Mouse (Mus musculus): ENCODE measurements at regions not wholly inside any gene's neighbourhood (a gene's known extent, or its start where the extent isn't known, plus 50 kb on each side); places are given as distances from the start of the nearest gene placed in this dataset.

DNA sequence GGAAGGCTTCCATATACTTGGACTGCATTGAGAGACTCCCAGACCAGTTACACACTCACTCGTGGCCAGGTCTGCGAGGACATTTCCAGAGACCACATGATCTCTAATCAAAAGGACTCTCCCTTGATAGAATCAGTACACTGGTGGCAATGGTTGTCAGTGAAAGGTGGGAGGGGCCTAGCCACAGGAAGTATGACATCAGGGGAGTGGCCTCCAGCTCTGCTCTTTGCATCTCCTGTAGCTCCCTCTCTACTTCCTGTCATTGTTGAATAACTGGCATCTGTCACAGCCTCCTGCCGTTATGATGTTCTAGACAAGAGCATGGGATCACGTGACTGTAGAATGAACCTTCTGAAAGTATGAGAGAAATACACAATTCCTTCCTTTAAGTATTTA lies 164.3 kb upstream of the Cdh4 start:
- Histone ChIP-seq H3K4me3 (no peak overlapping the region), H3K9me3 (no peaks in the 10 kb centered on the region), H3K27me3 (no peaks in the 10 kb centered on the region), H3K36me3 (no peaks in the 10 kb centered on the region), H3K4me2 (no peak overlapping the region), H3K9ac (no peak overlapping the region), H3K27ac (no peak overlapping the region), H3K4me1 (replicated peaks) (no peaks in the 10 kb centered on the region)
- WGBS: 90% methylated on average over 4 of the region's 4 CpGs
- ATAC-seq (ENCODE audit: low FRiP score): no peak

DNA sequence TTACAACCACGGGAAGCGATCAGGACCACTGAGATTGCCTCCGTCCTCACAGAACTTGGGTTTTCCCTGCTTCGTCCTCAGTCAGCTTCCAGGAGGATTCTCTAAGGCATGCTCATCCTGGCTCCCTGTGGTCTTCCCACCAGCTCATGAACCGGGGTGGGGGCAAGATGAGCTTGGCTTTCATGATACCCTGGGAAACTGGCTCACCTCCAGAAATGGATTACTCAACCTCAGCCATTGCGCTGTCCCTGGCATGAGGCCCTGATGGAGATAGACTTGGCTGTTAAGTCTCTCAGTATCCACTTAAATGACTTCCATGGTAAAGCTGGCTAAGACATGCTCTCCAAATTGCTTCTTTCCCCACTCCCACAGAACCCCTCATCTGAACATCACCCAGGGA lies 160.0 kb upstream of the Cdh4 start:
- no peak overlapping the region for H3K4me3 ChIP-seq
- no peaks in the 10 kb centered on the region for H3K36me3 ChIP-seq
- WGBS: 87% methylated on average over 6 of the region's 6 CpGs
- no peak overlapping the region for H3K4me2 ChIP-seq
- no peaks in the 10 kb centered on the region for H3K9me3 ChIP-seq
- H3K4me1 ChIP-seq (replicated peaks): peaks cover 4% of the 10 kb centered on the region; the same call in 1 of the 2 replicates
- no peaks in the 10 kb centered on the region for H3K27me3 ChIP-seq
- no peak for ATAC-seq (ENCODE audit: low FRiP score)
- no peak overlapping the region for H3K27ac ChIP-seq
- no peak overlapping the region for H3K9ac ChIP-seq

DNA sequence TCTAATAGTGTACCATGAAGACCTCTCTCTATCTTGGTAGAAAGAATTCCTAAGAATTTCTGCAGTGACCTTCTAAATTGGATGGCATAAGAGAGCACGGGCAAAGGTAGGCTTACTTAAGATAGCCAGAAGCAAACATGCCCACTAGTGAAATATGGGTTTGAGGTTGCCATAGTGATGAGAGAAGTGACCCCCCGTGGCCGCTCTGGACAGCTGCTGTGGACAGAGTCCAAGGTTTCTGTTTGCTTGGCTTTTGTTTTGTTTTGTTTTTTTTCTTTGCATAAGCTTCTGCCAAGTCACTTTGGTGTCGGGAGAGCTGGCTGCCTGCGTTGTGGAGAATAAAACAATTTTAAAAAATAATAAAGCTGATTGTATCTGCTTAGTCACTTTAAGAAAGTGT lies 151.8 kb upstream of the Cdh4 start:
- Histone ChIP-seq H3K9ac (no peak overlapping the region), H3K27ac (0 out of 2 replicates have a peak overlapping the region, but pooled peaks have one; percentile 55), H3K9me3 (no peaks in the 10 kb centered on the region), H3K36me3 (no peaks in the 10 kb centered on the region), H3K27me3 (no peaks in the 10 kb centered on the region), H3K4me2 (no peak overlapping the region), H3K4me3 (no peak overlapping the region), H3K4me1 (replicated peaks) (peaks cover 45% of the 10 kb centered on the region)
- ATAC-seq (ENCODE audit: low FRiP score): no peak
- 34% methylated on average over 5 of the region's 5 CpGs for WGBS

DNA sequence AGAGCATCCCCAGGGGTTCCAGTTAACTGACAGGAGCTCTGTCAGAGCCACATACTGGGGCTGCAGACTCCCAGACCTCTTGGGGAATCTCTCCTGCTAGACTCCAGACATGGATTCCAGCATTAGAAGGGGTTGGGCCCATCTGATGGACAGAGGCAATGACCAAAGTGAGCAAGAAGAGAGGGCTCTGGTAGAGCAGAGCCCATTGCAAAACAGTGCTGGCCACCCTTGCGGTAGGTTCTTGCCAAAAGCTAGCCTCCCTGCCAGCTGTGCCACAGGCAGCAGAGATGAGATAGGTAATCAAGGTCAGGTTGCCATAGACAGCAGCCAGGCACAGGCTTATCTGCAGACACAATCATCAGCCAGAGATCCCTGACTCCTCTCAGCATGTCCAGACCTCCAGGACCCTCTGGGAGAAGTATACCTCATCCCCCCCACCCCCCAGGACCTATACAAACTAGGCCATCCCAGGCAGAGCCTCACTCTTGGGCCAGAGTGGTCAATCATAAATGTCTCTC lies 151.1 kb upstream of the Cdh4 start:
- peaks cover 45% of the 10 kb centered on the region for H3K4me1 ChIP-seq (replicated peaks)
- ATAC-seq (ENCODE audit: low FRiP score): no peak
- no peaks in the 10 kb centered on the region; the same call in 1 of the 2 replicates for H3K27me3 ChIP-seq
- no peak overlapping the region for H3K4me2 ChIP-seq
- H3K4me3 ChIP-seq: no peak overlapping the region
- 75% methylated on average over 1 of the region's 1 CpGs for WGBS
- H3K27ac ChIP-seq: peak overlapping the region; percentile 55; the same call in 1 of the 2 replicates
- no peaks in the 10 kb centered on the region for H3K36me3 ChIP-seq
- H3K9me3 ChIP-seq: no peaks in the 10 kb centered on the region
- H3K9ac ChIP-seq: no peak overlapping the region

DNA sequence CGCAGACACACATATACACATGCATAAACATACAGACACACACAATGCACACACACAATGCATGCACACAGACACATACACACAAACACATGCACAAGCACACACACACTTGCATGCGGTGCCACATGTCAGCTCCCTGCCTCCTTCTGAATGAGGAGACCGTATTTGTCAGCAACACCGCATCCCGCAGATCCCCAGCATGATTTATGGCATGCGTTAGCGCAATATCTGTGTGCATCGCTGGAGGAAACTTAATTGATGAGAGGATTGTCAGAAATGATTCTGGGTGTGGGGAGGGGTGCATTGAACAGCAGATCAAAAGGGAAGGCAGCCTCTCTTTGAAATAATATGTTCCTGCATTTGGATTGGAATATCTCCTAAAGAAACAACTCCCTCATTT lies 150.3 kb upstream of the Cdh4 start:
- Histone ChIP-seq H3K27me3 (no peaks in the 10 kb centered on the region; the same call in 1 of the 2 replicates), H3K9ac (no peak overlapping the region), H3K4me3 (no peak overlapping the region), H3K4me1 (replicated peaks) (peaks cover 45% of the 10 kb centered on the region), H3K27ac (peak overlapping the region; percentile 73), H3K36me3 (no peaks in the 10 kb centered on the region), H3K4me2 (no peak overlapping the region), H3K9me3 (no peaks in the 10 kb centered on the region)
- WGBS: 47% methylated on average over 8 of the region's 8 CpGs
- peak; percentile 3; the same call in 1 of the 2 replicates for ATAC-seq (ENCODE audit: low FRiP score)

DNA sequence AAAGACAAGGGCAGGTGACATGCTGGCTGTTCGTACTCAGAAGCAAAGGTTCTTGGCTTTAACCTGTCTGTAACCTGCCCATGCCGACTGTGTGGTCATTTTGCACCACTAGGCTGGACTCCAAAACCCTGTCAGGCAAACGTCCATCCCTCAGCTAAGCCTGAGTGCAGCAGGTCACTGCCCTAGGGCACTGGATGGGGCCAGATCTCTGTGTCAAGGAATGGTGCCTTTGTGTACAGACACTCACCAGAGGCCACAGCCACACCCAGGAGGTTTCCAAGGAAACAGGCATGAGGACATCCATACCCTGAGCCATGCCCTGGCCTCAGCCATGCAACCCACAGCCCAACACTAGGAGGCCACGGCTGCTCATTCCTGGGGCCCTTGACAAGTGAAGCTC lies 149.7 kb upstream of the Cdh4 start:
- H3K4me2 ChIP-seq: no peak overlapping the region
- H3K9me3 ChIP-seq: no peaks in the 10 kb centered on the region
- peak; percentile 18; the same call in 1 of the 2 replicates for ATAC-seq (ENCODE audit: low FRiP score)
- H3K9ac ChIP-seq: no peak overlapping the region
- 32% methylated on average over 4 of the region's 4 CpGs for WGBS
- peak overlapping the region; percentile 73 for H3K27ac ChIP-seq
- H3K4me3 ChIP-seq: no peak overlapping the region
- H3K27me3 ChIP-seq: no peaks in the 10 kb centered on the region; the same call in 1 of the 2 replicates
- no peaks in the 10 kb centered on the region for H3K36me3 ChIP-seq
- peaks cover 50% of the 10 kb centered on the region for H3K4me1 ChIP-seq (replicated peaks)

DNA sequence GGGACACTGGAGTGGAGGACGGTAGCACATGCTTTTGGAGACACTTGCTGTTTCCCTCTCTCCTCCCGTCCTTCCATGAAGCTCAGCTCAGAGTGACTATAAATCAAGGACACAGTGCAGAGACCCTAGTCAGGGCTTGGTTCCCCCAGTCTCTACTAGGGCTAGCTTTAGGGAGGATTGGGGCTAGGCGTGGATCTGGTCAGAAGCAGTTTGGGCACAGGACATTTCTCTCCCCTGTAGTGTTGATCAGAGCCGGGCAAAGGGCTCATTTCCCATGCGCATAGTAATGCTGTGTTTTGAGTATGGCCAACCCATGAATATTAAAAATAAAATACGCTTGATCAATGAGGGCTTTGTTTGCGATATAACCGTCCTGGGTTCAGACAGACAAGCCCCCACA lies 149.1 kb upstream of the Cdh4 start:
- peaks cover 50% of the 10 kb centered on the region for H3K4me1 ChIP-seq (replicated peaks)
- ATAC-seq (ENCODE audit: low FRiP score): 0 out of 2 replicates have a peak, but pooled peaks have one; percentile 25

DNA sequence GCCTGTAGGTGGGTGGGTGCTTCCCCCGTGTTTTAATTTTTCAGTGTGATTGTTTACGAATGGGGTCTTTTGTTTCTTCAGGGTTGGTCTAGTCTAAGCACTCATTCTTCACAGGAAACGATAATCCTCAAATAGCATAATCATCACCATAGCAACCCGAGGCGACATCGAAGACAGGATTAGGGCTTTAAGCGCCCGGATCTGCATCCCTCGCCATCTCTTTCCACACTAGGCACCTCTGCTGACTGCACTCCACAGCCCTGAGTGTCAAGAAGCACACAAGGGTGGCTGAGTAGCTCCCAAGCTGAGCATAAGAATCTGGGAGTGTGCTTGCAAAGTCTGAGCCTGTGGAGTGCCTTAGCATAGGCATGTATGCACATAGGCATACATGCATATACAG lies 145.2 kb upstream of the Cdh4 start:
- Histone ChIP-seq H3K4me3 (no peak overlapping the region), H3K27me3 (no peaks in the 10 kb centered on the region; the same call in 1 of the 2 replicates), H3K9ac (no peak overlapping the region), H3K36me3 (no peaks in the 10 kb centered on the region), H3K4me2 (no peak overlapping the region), H3K27ac (peak overlapping the region; percentile 30; the same call in 1 of the 2 replicates), H3K9me3 (no peaks in the 10 kb centered on the region), H3K4me1 (replicated peaks) (peaks cover 32% of the 10 kb centered on the region)
- ATAC-seq (ENCODE audit: low FRiP score): no peak
- 30% methylated on average over 9 of the region's 9 CpGs for WGBS

More for the DNA sequence above, 149.1 kb upstream of the Cdh4 start:
- H3K4me3 ChIP-seq: no peak overlapping the region
- H3K27ac ChIP-seq: peak overlapping the region; percentile 73; the same call in 1 of the 2 replicates
- H3K27me3 ChIP-seq: no peaks in the 10 kb centered on the region; the same call in 1 of the 2 replicates
- H3K4me2 ChIP-seq: no peak overlapping the region
- no peaks in the 10 kb centered on the region for H3K36me3 ChIP-seq
- WGBS: 29% methylated on average over 8 of the region's 8 CpGs
- no peaks in the 10 kb centered on the region for H3K9me3 ChIP-seq
- H3K9ac ChIP-seq: no peak overlapping the region

DNA sequence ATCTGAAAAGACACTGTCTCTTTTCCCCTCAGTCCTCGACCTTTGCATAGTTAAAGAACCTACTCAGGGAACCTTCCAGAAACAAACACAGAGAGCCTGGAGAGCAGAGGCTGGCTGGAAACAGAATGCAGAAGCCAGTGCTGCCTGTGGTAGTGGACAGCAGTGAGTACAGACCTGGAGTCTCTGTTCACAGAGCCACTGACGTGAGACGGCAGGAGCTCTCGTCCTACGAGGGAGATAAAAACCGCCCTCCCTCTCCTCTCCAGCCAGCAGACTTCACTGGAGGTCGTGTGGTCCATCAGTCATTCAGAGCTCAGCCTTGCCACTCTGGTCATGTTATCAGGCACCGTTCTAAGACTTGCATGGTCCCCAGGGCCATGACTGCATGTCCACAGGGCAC lies 138.5 kb upstream of the Cdh4 start:
- Histone ChIP-seq H3K27me3 (peaks cover 44% of the 10 kb centered on the region), H3K36me3 (no peaks in the 10 kb centered on the region), H3K9me3 (no peaks in the 10 kb centered on the region), H3K4me1 (replicated peaks) (peaks cover 27% of the 10 kb centered on the region), H3K9ac (no peak overlapping the region), H3K4me2 (no peak overlapping the region), H3K27ac (no peak overlapping the region), H3K4me3 (no peak overlapping the region)
- ATAC-seq (ENCODE audit: low FRiP score): no peak
- WGBS: 31% methylated on average over 8 of the region's 8 CpGs

DNA sequence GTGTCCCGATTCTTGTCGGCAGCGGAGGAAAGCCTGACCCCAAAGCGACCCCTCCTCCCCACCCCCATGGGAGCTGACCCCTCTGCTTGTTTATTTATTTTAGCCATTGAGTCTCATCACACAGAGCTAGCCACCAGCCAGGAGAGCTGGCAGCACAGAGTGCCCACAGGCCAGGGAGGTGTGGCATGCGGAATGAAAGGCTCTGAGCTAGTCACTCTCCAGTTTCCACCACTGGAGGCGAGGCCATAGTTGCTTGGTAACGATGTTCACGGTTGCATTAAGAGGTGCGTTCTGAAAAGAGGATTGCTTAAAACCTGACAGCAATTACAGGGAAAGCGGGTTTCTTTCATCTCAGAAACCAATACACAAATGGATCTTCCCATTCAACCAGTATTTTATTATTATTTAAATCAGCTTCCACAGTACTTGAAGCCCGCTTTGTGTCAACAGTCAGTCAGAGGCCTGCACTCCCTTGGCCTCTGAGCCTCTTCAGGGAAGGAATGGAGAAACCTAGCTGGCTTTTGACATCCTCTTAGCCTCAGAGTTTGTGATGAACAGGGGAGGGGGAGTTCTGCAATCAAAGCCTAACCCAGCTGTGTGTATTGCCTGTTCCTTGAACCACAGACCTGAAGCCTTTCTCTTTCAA lies 134.8 kb upstream of the Cdh4 start:
- peak overlapping the region; percentile 32; the same call in 1 of the 2 replicates for H3K27ac ChIP-seq
- peaks cover 63% of the 10 kb centered on the region for H3K27me3 ChIP-seq
- no peak overlapping the region for H3K4me2 ChIP-seq
- H3K4me1 ChIP-seq (replicated peaks): peaks cover 27% of the 10 kb centered on the region
- 6% methylated on average over 11 of the region's 11 CpGs for WGBS
- H3K9ac ChIP-seq: no peak overlapping the region
- H3K9me3 ChIP-seq: no peaks in the 10 kb centered on the region
- H3K4me3 ChIP-seq: no peak overlapping the region
- ATAC-seq (ENCODE audit: low FRiP score): peak; percentile 76
- H3K36me3 ChIP-seq: no peaks in the 10 kb centered on the region

DNA sequence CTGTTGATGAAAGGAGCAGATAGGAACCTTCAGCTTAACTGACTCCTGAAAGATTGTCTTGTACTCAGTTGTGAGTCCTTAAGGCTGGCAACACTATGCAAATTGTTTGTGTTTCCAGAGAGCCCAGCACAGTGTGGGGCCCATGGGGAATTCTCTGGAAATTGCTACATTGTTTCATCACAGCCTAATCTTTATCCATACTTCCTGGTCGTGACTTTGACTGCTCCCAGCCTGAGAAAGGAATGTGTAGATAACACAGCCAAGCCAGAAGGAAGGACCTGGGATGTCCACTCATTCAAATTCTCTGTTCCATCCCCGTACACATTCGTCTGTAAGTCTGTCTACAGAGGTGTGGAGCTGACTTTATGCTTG lies 134.3 kb upstream of the Cdh4 start:
- 49% methylated on average over 3 of the region's 3 CpGs for WGBS
- Histone ChIP-seq H3K4me3 (no peak overlapping the region), H3K36me3 (no peaks in the 10 kb centered on the region), H3K4me1 (replicated peaks) (peaks cover 27% of the 10 kb centered on the region), H3K27ac (peak overlapping the region; percentile 32; the same call in 1 of the 2 replicates), H3K9me3 (no peaks in the 10 kb centered on the region), H3K9ac (no peak overlapping the region), H3K27me3 (peaks cover 64% of the 10 kb centered on the region), H3K4me2 (no peak overlapping the region)
- ATAC-seq (ENCODE audit: low FRiP score): no peak

DNA sequence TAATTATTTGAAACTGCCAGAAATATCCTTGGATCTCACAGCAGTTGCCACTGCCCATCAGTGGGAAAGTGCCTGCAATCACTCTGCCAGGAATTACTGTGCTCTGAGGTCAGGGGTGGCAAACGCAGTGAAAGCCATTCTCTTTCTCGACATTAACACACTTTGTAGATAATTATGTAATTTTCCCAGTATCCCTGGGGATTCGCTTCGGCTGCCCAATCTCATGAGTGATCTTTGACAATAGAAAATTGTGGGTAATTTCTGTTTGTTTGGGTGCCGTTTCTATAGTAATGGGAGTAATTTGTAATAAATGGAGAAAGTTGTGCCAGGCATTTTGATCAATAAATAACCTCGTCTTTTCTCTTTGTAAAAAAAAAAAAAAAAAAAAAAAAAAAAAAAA lies 124.2 kb upstream of the Cdh4 start:
- no peaks in the 10 kb centered on the region for H3K27me3 ChIP-seq
- no peak overlapping the region for H3K4me3 ChIP-seq
- H3K36me3 ChIP-seq: no peaks in the 10 kb centered on the region
- H3K9me3 ChIP-seq: no peaks in the 10 kb centered on the region
- H3K9ac ChIP-seq: no peak overlapping the region
- whole genome bisulfite sequencing: 27% methylated on average over 6 of the region's 6 CpGs
- H3K4me1 ChIP-seq (replicated peaks): peaks cover 5% of the 10 kb centered on the region; the same call in 1 of the 2 replicates
- no peak for ATAC-seq (ENCODE audit: low FRiP score)
- no peak overlapping the region for H3K27ac ChIP-seq
- H3K4me2 ChIP-seq: no peak overlapping the region

DNA sequence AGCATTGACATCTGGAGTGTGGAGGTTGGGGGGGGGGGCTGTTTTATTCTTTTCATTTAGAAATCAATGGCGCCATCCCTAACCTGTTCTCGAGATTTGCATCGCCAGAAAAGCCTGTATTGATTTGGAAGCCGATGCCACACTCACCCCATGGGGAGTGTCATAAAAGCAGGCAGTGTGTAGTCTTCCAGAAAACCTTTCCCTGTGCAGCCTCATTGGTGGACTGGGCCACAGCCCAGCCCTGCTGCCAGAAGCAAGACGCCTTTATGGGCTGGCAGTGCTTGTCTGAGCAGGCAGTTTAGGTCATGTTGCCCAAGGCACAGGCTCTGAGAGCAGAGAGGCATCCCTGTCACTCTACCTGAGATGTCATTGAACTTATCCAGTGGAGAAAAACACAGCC lies 117.0 kb upstream of the Cdh4 start:
- no peak; the same call in 1 of the 2 replicates for ATAC-seq (ENCODE audit: low FRiP score)
- no peaks in the 10 kb centered on the region for H3K9me3 ChIP-seq
- 0 out of 2 replicates have a peak, but pooled peaks cover 6% of the 10 kb centered on the region for H3K4me1 ChIP-seq (replicated peaks)
- H3K4me2 ChIP-seq: no peak overlapping the region
- no peak overlapping the region for H3K4me3 ChIP-seq
- H3K27ac ChIP-seq: no peak overlapping the region
- WGBS: 39% methylated on average over 5 of the region's 5 CpGs
- no peaks in the 10 kb centered on the region for H3K36me3 ChIP-seq
- no peaks in the 10 kb centered on the region for H3K27me3 ChIP-seq
- no peak overlapping the region for H3K9ac ChIP-seq

All from hindbrain, embryonic 13.5 days (tissue).